Mouse (Mus musculus) midbrain, embryonic 12.5 days (tissue): ENCODE measurements at regions not wholly inside any gene's neighbourhood (a gene's known extent, or its start where the extent isn't known, plus 50 kb on each side); places are given as distances from the start of the nearest gene placed in this dataset.
"Not testable (repeated sequence)": the region's sequence is repeated elsewhere in the genome, so short reads cannot be mapped to it uniquely, and the experiment has no call there.

Experiments
- ATAC-seq: fragments of 200-750 bp; cut with Nextera tagmentation; 2 replicates; pipeline ENCODE4 v1.8.0; 2017; ENCODE audit warnings: low read depth, moderate TSS enrichment, moderate library complexity; ENCODE audit not compliant: low FRiP score
- H3K27ac ChIP-seq: fragments of 300-500 bp; sonication (generic); replicated peaks from 2 replicates; pipeline ENCODE4 v1.5.1; 2016; ENCODE audit warnings: mild to moderate bottlenecking
- H3K27me3 ChIP-seq: fragments of 300-500 bp; sonication (generic); 2 replicates; pipeline ENCODE4 v1.6.1; 2016; ENCODE audit warnings: mild to moderate bottlenecking
- H3K36me3 ChIP-seq: fragments of 300-500 bp; sonication (generic); 2 replicates; pipeline ENCODE4 v1.6.1; 2016
- H3K4me1 ChIP-seq: fragments of 300-500 bp; sonication (generic); 2 replicates; pipeline ENCODE4 v1.6.1; 2016
- H3K4me2 ChIP-seq: fragments of 300-500 bp; sonication (generic); replicated peaks from 2 replicates; pipeline ENCODE4 v1.6.1; 2016; ENCODE audit warnings: mild to moderate bottlenecking, moderate library complexity
- H3K4me3 ChIP-seq: fragments of 300-500 bp; sonication (generic); 2 replicates; pipeline ENCODE4 v1.5.1; 2016; ENCODE audit warnings: mild to moderate bottlenecking
- H3K9ac ChIP-seq: fragments of 300-500 bp; sonication (generic); replicated peaks from 2 replicates; pipeline ENCODE4 v1.6.1; 2016; ENCODE audit warnings: mild to moderate bottlenecking, moderate library complexity
- H3K9me3 ChIP-seq: fragments of 300-500 bp; sonication (generic); 2 replicates; pipeline ENCODE4 v1.6.1; 2016; ENCODE audit warnings: mild to moderate bottlenecking
- WGBS: fragments of 180-500 bp; shearing (Covaris S2); methylation state at CpG from one replicate; pipeline ENCODE4 v1.1.7; 2016; 5-methylcytosine and 5-hydroxymethylcytosine counted together

GRCm38 (mm10) chr13:28839084-28839483, 114.4 kb downstream of the Sox4 start:
- Histone ChIP-seq H3K9ac (no peak overlapping the region), H3K4me1 (peaks cover 5% of the 10 kb centered on the region; the same call in 1 of the 2 replicates), H3K27me3 (no peaks in the 10 kb centered on the region), H3K4me2 (no peak overlapping the region), H3K4me3 (no peak overlapping the region), H3K27ac (no peak overlapping the region), H3K9me3 (no peaks in the 10 kb centered on the region), H3K36me3 (peaks cover 2% of the 10 kb centered on the region; the same call in 1 of the 2 replicates)
- ATAC-seq, result no peak
- 77% methylated on average over 6 of the region's 6 CpGs for WGBS

GRCm38 (mm10) chr13:28838216-28838615, 115.3 kb downstream of the Sox4 start:
- H3K27me3 ChIP-seq, result no peaks in the 10 kb centered on the region
- no peak overlapping the region for H3K4me3 ChIP-seq
- H3K36me3 ChIP-seq, result peaks cover 2% of the 10 kb centered on the region; the same call in 1 of the 2 replicates
- H3K9me3 ChIP-seq, result no peaks in the 10 kb centered on the region
- 83% methylated on average over 3 of the region's 3 CpGs for WGBS
- peaks cover 8% of the 10 kb centered on the region for H3K4me1 ChIP-seq
- H3K27ac ChIP-seq, result no peak overlapping the region
- H3K9ac ChIP-seq, result no peak overlapping the region
- no peak for ATAC-seq
- no peak overlapping the region for H3K4me2 ChIP-seq

DNA sequence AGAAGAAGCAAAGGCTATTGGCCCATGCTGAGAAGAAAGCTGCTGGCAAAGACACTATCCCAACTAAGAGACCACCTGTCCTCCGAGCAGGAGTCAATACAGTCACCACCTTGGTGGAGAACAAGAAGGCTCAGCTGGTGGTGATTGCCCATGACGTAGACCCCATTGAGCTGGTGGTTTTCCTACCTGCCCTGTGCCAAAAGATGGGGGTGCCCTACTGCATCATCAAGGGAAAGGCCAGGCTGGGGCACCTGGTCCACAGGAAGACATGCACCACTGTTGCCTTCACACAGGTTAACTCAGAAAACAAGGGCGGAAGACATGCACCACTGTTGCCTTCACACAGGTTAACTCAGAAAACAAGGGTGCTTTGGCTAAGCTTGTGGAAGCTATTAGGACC, 116.3 kb downstream of the Sox4 start:
- 91% methylated on average over 3 of the region's 3 CpGs for WGBS
- H3K4me1 ChIP-seq, result peaks cover 10% of the 10 kb centered on the region

DNA sequence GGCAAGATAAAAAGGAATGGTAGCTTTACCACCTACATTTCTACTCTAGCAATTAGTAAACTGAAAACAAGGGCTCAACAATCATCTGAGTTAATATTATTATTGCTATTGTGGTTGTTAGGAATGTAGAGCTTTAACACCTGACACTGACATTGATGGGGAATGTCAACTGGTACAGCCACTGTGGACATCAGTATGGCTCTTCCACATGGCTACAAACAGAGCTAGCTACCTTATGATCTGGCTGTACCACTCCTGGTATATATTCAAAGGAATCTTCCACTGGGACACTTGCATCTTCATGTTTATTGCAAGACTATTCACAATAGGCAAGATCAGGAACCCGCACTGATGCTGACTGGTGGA, 119.8 kb downstream of the Sox4 start:
- Histone ChIP-seq H3K27ac (no peak overlapping the region), H3K4me1 (peaks cover 15% of the 10 kb centered on the region), H3K4me3 (no peak overlapping the region), H3K4me2 (no peak overlapping the region), H3K36me3 (peaks cover 2% of the 10 kb centered on the region; the same call in 1 of the 2 replicates), H3K9me3 (no peaks in the 10 kb centered on the region), H3K9ac (no peak overlapping the region), H3K27me3 (no peaks in the 10 kb centered on the region)
- WGBS, result 92% methylated on average over 1 of the region's 1 CpGs
- no peak for ATAC-seq

More for the DNA sequence above, 116.3 kb downstream of the Sox4 start:
- not testable (repeated sequence) for H3K36me3 ChIP-seq, H3K27ac ChIP-seq, H3K9me3 ChIP-seq, H3K27me3 ChIP-seq, H3K4me2 ChIP-seq, H3K4me3 ChIP-seq, H3K9ac ChIP-seq, ATAC-seq

- Histone ChIP-seq H3K9me3 (no peaks in the 10 kb centered on the region), H3K9ac (no peak overlapping the region), H3K4me2 (no peak overlapping the region), H3K27ac (no peak overlapping the region), H3K4me3 (no peak overlapping the region), H3K4me1 (peaks cover 15% of the 10 kb centered on the region), H3K27me3 (no peaks in the 10 kb centered on the region), H3K36me3 (peaks cover 2% of the 10 kb centered on the region; the same call in 1 of the 2 replicates)
- no peak for ATAC-seq
- 65% methylated on average over 12 of the region's 12 CpGs for WGBS
These were observed 120.4 kb downstream of the Sox4 start for GRCm38 (mm10) chr13:28832855-28833699.

DNA sequence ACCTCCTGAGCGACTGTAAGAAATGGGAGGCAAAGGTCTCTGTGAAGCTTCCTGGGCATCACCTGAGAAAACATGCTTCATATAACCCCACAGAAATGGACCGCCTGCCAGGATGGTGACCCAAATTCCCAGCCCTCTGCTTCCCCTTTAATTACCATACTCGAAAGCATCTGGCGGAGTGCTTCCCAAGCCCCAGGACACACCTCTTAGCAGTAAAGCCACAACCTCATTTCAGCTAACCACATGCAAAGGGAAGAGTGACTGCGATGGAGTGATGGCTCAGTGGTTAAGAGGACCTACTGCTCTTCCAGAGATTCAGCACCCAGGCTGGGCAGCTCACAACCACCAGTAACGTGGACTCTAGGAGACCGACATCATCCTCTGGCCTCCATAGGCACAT, 127.2 kb downstream of the Sox4 start:
- 88% methylated on average over 7 of the region's 7 CpGs for WGBS
- no peaks in the 10 kb centered on the region for H3K27me3 ChIP-seq
- no peak overlapping the region for H3K4me2 ChIP-seq
- peaks cover 24% of the 10 kb centered on the region for H3K4me1 ChIP-seq
- H3K36me3 ChIP-seq, result no peaks in the 10 kb centered on the region
- H3K9me3 ChIP-seq, result no peaks in the 10 kb centered on the region
- H3K4me3 ChIP-seq, result no peak overlapping the region
- no peak overlapping the region for H3K9ac ChIP-seq
- ATAC-seq, result no peak
- no peak overlapping the region for H3K27ac ChIP-seq

DNA sequence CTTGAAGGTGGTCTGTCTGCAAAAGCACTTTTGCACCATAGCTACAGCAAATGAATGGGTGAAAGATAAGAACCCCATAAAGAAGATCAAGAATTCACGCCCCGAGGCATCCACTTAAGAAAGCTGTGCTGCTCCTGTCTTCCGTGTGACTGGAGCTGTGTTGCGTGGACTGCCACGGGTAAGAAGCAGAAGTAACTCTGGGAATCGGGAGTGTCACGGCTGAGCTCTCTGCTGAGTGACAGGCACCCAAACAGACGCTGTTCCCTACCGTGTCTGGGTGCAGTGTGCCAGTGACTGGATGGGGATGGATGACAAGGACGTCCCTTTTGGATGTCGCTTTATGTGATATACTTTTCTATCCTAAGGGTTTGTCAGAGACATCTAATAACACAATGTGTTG, 129.5 kb downstream of the Sox4 start:
- WGBS, result 45% methylated on average over 11 of the region's 11 CpGs
- H3K9ac ChIP-seq, result no peak overlapping the region
- peak; percentile 23; the same call in 1 of the 2 replicates for ATAC-seq

GRCm38 (mm10) chr13:28823311-28823880, 130.1 kb downstream of the Sox4 start:
- H3K27ac ChIP-seq, result no peak overlapping the region
- peak; percentile 12; the same call in 1 of the 2 replicates for ATAC-seq
- no peaks in the 10 kb centered on the region for H3K9me3 ChIP-seq
- no peak overlapping the region for H3K4me3 ChIP-seq
- no peak overlapping the region for H3K4me2 ChIP-seq
- no peak overlapping the region for H3K9ac ChIP-seq
- peaks cover 17% of the 10 kb centered on the region for H3K4me1 ChIP-seq
- H3K27me3 ChIP-seq, result no peaks in the 10 kb centered on the region
- 83% methylated on average over 9 of the region's 9 CpGs for WGBS
- H3K36me3 ChIP-seq, result no peaks in the 10 kb centered on the region

More for the DNA sequence above, 129.5 kb downstream of the Sox4 start:
- Histone ChIP-seq H3K27ac (no peak overlapping the region; the same call in 1 of the 2 replicates), H3K36me3 (no peaks in the 10 kb centered on the region), H3K4me3 (no peak overlapping the region), H3K27me3 (no peaks in the 10 kb centered on the region), H3K9me3 (no peaks in the 10 kb centered on the region), H3K4me2 (no peak overlapping the region), H3K4me1 (peaks cover 17% of the 10 kb centered on the region)

DNA sequence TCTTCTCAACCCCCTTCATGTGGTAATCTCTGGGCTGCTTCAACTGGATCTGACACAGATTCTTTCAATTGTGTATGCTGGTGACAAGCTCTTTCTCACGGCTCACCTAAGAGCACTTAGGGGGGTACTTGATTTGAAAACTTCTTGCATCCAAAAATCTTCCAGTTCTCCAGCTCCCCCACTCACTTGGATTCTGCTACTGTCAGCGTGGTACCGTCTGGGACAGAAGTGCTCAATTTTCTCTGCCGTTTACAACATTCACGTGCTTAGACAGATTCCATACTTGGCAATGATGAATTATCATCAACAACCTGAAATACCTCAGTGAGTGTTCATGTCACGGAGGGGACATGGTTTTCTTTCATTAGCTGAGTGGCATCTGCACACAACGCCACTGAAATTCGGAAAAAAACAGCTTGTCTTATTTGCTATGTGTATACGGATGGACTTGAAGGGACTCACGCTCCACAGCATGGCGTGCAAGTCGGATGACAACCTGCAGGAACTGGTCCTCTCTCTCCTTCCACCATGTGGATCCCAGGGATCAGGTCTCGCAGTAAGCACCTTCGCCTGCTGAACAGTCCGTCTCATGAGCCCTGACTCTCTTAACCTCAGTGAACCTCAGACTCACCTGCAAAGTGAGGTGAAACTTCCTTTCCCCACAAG, 132.5 kb downstream of the Sox4 start:
- H3K9ac ChIP-seq, result no peak overlapping the region
- no peak overlapping the region for H3K4me2 ChIP-seq
- peaks cover 22% of the 10 kb centered on the region for H3K4me1 ChIP-seq
- 90% methylated on average over 15 of the region's 15 CpGs for WGBS
- no peaks in the 10 kb centered on the region for H3K27me3 ChIP-seq
- ATAC-seq, result no peak
- no peak overlapping the region for H3K4me3 ChIP-seq
- no peak overlapping the region for H3K27ac ChIP-seq
- H3K9me3 ChIP-seq, result no peaks in the 10 kb centered on the region
- no peaks in the 10 kb centered on the region for H3K36me3 ChIP-seq

DNA sequence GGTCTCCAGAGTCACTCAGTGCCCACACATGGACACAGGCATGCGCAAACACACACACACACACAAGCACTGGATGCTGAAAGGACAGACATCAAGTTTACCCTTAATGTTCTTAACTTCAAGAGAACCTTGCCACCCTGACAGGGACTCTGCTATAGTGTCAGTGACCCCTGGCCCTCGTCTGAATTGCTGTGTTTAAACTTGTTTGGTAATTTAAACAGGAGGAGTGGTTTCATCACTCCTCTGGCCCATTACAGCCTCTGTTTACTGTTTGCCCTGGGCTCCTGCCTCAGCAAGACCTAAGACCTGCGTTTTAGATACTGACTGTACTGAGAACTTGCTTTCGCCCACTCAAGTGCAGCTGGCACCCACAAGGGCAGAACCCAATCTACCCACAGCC, 139.4 kb downstream of the Sox4 start:
- H3K4me2 ChIP-seq, result no peak overlapping the region
- 63% methylated on average over 4 of the region's 4 CpGs for whole genome bisulfite sequencing
- H3K36me3 ChIP-seq, result 0 out of 2 replicates have a peak, but pooled peaks cover 5% of the 10 kb centered on the region
- no peaks in the 10 kb centered on the region for H3K9me3 ChIP-seq
- H3K4me1 ChIP-seq, result peaks cover 54% of the 10 kb centered on the region
- H3K4me3 ChIP-seq, result no peak overlapping the region
- no peaks in the 10 kb centered on the region for H3K27me3 ChIP-seq
- H3K9ac ChIP-seq, result no peak overlapping the region
- 0 out of 2 replicates have a peak overlapping the region, but pooled peaks have one; percentile 15 for H3K27ac ChIP-seq
- no peak for ATAC-seq

GRCm38 (mm10) chr13:28811667-28812575, 141.6 kb downstream of the Sox4 start:
- Histone ChIP-seq H3K36me3 (0 out of 2 replicates have a peak, but pooled peaks cover 5% of the 10 kb centered on the region), H3K4me2 (peak overlapping the region; percentile 37), H3K27me3 (no peaks in the 10 kb centered on the region), H3K9ac (no peak overlapping the region), H3K4me3 (no peak overlapping the region), H3K9me3 (no peaks in the 10 kb centered on the region), H3K4me1 (peaks cover 56% of the 10 kb centered on the region), H3K27ac (peak overlapping the region; percentile 86)
- WGBS, result 17% methylated on average over 12 of the region's 12 CpGs
- ATAC-seq, result peak; percentile 53
